Mouse (Mus musculus) heart, adult 2 months (tissue): Measurements from ENCODE around the gene Rasip1. TPM values are rescaled to one million over a fixed set of nuclear protein-coding genes. Genes with fewer than 3 reads are reported as not detected.
A peak's percentile ranks its signal among the peaks of the same experiment; 100 is the strongest.
"Not testable (repeated sequence)": the region's sequence is repeated elsewhere in the genome, so short reads cannot be mapped to it uniquely, and the experiment has no call there.

Experiments used
- DNase-seq, 2 experiments: peaks; one replicate each; pipeline ENCODE4 v3.0.0; 2021
- H3K27ac ChIP-seq: fragments of 200-600 bp; 2 replicates; pipeline ENCODE4 v1.8.1; 2022
- H3K27me3 ChIP-seq: fragments of 200-500 bp; 2 replicates; pipeline ENCODE4 v1.6.1; 2012; ENCODE audit warnings: mild to moderate bottlenecking, low read length, inconsistent platforms, mixed read lengths; ENCODE audit not compliant: control insufficient read depth, insufficient read depth
- H3K36me3 ChIP-seq: fragments of 200-500 bp; 2 replicates; pipeline ENCODE4 v1.6.1; 2012; ENCODE audit warnings: low read length, inconsistent platforms; ENCODE audit not compliant: control insufficient read depth, insufficient read depth
- H3K4me1 ChIP-seq: fragments of 200-500 bp; 2 replicates; pipeline ENCODE4 v1.6.1; 2011; ENCODE audit warnings: low read length; ENCODE audit not compliant: control insufficient read depth, insufficient read depth
- H3K4me3 ChIP-seq: fragments of 200-600 bp; 2 replicates; pipeline ENCODE4 v1.8.1; 2022
- H3K79me2 ChIP-seq: fragments of 200-500 bp; replicated peaks from 2 replicates; pipeline ENCODE4 v1.6.1; 2012; ENCODE audit warnings: mild to moderate bottlenecking, inconsistent platforms, low read length, moderate library complexity, mixed read lengths; ENCODE audit not compliant: control insufficient read depth, insufficient read depth
- H3K9ac ChIP-seq: fragments of 200-500 bp; 2 replicates; pipeline ENCODE4 v1.6.1; 2012; ENCODE audit warnings: low read depth, mild to moderate bottlenecking, control low read depth, inconsistent platforms, low read length, mixed read lengths
- CTCF ChIP-seq: fragments of 200-600 bp; IDR thresholded peaks from 2 replicates; pipeline ENCODE4 v1.8.1; 2022; ENCODE audit warnings: antibody characterized with exemption, mild to moderate bottlenecking, moderate library complexity
- EP300 ChIP-seq: fragments of 200-500 bp; IDR thresholded peaks from 2 replicates; pipeline ENCODE4 v1.6.1; 2011; ENCODE audit warnings: low read depth, low read length, control low read depth; ENCODE audit not compliant: insufficient read depth
- POLR2A ChIP-seq: fragments of 200-500 bp; IDR thresholded peaks from 2 replicates; pipeline ENCODE4 v1.6.1; 2011; ENCODE audit warnings: mild to moderate bottlenecking, low read depth, low read length, control low read depth; ENCODE audit not compliant: insufficient read depth
- WGBS: fragments of 180-500 bp; shearing (Covaris S2); methylation state at CpG from one replicate; pipeline ENCODE4 v1.1.7; 2018; 5-methylcytosine and 5-hydroxymethylcytosine counted together
- intact Hi-C: fragments of 180-260 bp; cut with DNase I; formaldehyde crosslinking; loops from one replicate; pipeline ENCODE4 v1.15.1; 2025
- polyA plus RNA-seq: library from polyadenylated mRNA; depleted of rRNA; stranded (reverse); fragments of >200 nt; gene quantifications from 2 replicates; pipeline ENCODE4 v1.2.3, GENCODE M21; 2012
- total RNA-seq, 2 experiments: library from RNA; stranded (reverse); gene quantifications; 2 replicates each; pipeline ENCODE4 v1.2.3; 2021

Gene Rasip1
- total and polyA plus RNA-seq, 3 experiments = 25.0 to 30.5 (median 25.5) TPM

GRCm38 (mm10) chr7:45660746-45661478, 33.6 kb downstream of the Rasip1 start:
- no peaks in the 10 kb centered on the region for H3K4me1 ChIP-seq
- no peak overlapping the region for H3K27ac ChIP-seq
- no peaks in the 10 kb centered on the region for H3K27me3 ChIP-seq
- no peak for TF ChIP-seq POLR2A
- no peak for TF ChIP-seq CTCF
- no peak for TF ChIP-seq EP300
- intact Hi-C loops = no loop called here
- H3K4me3 ChIP-seq = no peak overlapping the region
- 82% methylated on average over 11 of the region's 11 CpGs for WGBS
- no peak for DNase-seq
- H3K9ac ChIP-seq = no peak overlapping the region
- no peaks in the 10 kb centered on the region for H3K36me3 ChIP-seq
- no peaks in the 10 kb centered on the region for H3K79me2 ChIP-seq

- H3K36me3 ChIP-seq, H3K4me3 ChIP-seq, H3K27ac ChIP-seq, intact Hi-C loops, DNase-seq, H3K27me3 ChIP-seq, H3K4me1 ChIP-seq, H3K9ac ChIP-seq, H3K79me2 ChIP-seq: not testable (repeated sequence)
- WGBS = 95% methylated on average over 6 of the region's 6 CpGs
These were observed 34.4 kb downstream of the Rasip1 start for GRCm38 (mm10) chr7:45661702-45662101.

GRCm38 (mm10) chr7:45665303-45666138, 38.2 kb downstream of the Rasip1 start:
- intact Hi-C loops = no loop called here
- H3K9ac ChIP-seq = no peak overlapping the region
- TF ChIP-seq CTCF (no peak), POLR2A (no peak), EP300 (no peak)
- H3K4me3 ChIP-seq = no peak overlapping the region
- no peaks in the 10 kb centered on the region for H3K4me1 ChIP-seq
- no peaks in the 10 kb centered on the region for H3K27me3 ChIP-seq
- no peak for DNase-seq
- no peaks in the 10 kb centered on the region for H3K36me3 ChIP-seq
- 54% methylated on average over 13 of the region's 13 CpGs for WGBS
- H3K79me2 ChIP-seq = no peaks in the 10 kb centered on the region
- no peak overlapping the region for H3K27ac ChIP-seq

GRCm38 (mm10) chr7:45666161-45666560, 38.9 kb downstream of the Rasip1 start, which contains the start of gene Fut2:
Gene Fut2, minus strand, starts transcription at chr7:45666394.
- TF ChIP-seq EP300 (no peak), CTCF (no peak), POLR2A (no peak)
- no peaks in the 10 kb centered on the region for H3K79me2 ChIP-seq
- DNase-seq = no peak
- no peak within 1 kb of the TSS for H3K27ac ChIP-seq
- H3K4me3 ChIP-seq = no peak within 1 kb of the TSS
- H3K36me3 ChIP-seq = no peaks in the 10 kb centered on the region
- H3K27me3 ChIP-seq = no peaks in the 10 kb centered on the region
- 80% methylated on average over 7 of the region's 7 CpGs for WGBS
- H3K9ac ChIP-seq = no peak within 1 kb of the TSS
- intact Hi-C loops = no loop called here
- H3K4me1 ChIP-seq = no peaks in the 10 kb centered on the region

GRCm38 (mm10) chr7:45667761-45668160, 40.5 kb downstream of the Rasip1 start:
- TF ChIP-seq CTCF = no peak
- TF ChIP-seq EP300 = no peak
- TF ChIP-seq POLR2A = no peak
- DNase-seq = no peak
- Histone ChIP-seq H3K9ac (no peak overlapping the region), H3K4me3 (no peak overlapping the region), H3K4me1 (no peaks in the 10 kb centered on the region), H3K79me2 (no peaks in the 10 kb centered on the region), H3K27ac (no peak overlapping the region), H3K27me3 (no peaks in the 10 kb centered on the region), H3K36me3 (no peaks in the 10 kb centered on the region)
- intact Hi-C loops = no loop called here
- 75% methylated on average over 14 of the region's 14 CpGs for WGBS

- DNase-seq = no peak
- intact Hi-C loops = no loop called here
- TF ChIP-seq POLR2A = no peak
- no peak for TF ChIP-seq EP300
- peak; percentile 59 for TF ChIP-seq CTCF
These were observed 41.6 kb downstream of the Rasip1 start for GRCm38 (mm10) chr7:45668921-45669320.

More at GRCm38 (mm10) chr7:45668921-45669320, 41.6 kb downstream of the Rasip1 start:
- no peaks in the 10 kb centered on the region for H3K4me1 ChIP-seq
- H3K9ac ChIP-seq = no peak overlapping the region
- no peaks in the 10 kb centered on the region for H3K36me3 ChIP-seq
- no peak overlapping the region for H3K4me3 ChIP-seq
- 96% methylated on average over 9 of the region's 9 CpGs for WGBS
- no peak overlapping the region for H3K27ac ChIP-seq
- H3K27me3 ChIP-seq = no peaks in the 10 kb centered on the region
- no peaks in the 10 kb centered on the region for H3K79me2 ChIP-seq
